Mouse (Mus musculus): ENCODE measurements around the gene Ckap2l.

DNA sequence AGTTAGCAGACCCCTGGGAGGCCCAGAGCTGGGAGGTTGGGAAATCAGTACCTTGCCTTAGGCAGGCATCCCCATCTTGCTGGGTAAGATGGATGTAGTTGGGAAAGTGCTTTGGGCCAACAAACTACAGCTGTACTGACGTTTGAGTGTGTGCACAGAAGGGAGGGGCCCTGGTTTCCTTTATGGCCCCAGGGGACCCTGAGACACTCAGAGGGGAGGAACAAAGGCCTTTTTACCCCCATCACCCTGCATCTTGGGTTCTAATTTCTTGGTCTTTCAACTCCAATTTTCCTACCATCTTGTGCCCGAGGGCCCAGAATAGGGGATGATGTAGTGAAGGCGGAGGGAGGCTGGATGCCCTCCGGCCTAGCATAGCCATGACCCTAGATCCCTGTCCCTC, 41.0 kb downstream of the Ckap2l start:
- no peak for TF ChIP-seq CTCF (IDR thresholded peaks at IDR 0.05; ENCODE audit: control insufficient read depth, insufficient read depth, insufficient replicate concordance, low read depth, low read length)
- TF ChIP-seq POLR2A (IDR thresholded peaks at IDR 0.05; ENCODE audit: control insufficient read depth, low read depth, low read length): no peak
